Mouse (Mus musculus): ENCODE measurements around the gene Polr3gl.

Gene Polr3gl

GRCm38 (mm10) chr3:96598156-96599068 lies 4.4 kb upstream of the Polr3gl start:
- no peak for DNase-seq (ENCODE audit: low spot score)

- no peak for DNase-seq (ENCODE audit: low spot score)
These were observed 3.5 kb upstream of the Polr3gl start for GRCm38 (mm10) chr3:96597435-96597891.

GRCm38 (mm10) chr3:96596855-96597254 lies 2.9 kb upstream of the Polr3gl start:
- DNase-seq (ENCODE audit: low spot score): no peak

GRCm38 (mm10) chr3:96596228-96596707 lies 2.3 kb upstream of the Polr3gl start, which contains the start of gene Ankrd34a:
Gene Ankrd34a, plus strand, starts transcription at chr3:96596636.
- no peak for DNase-seq (ENCODE audit: low spot score)

GRCm38 (mm10) chr3:96595661-96596060 lies 1.7 kb upstream of the Polr3gl start:
- no peak for DNase-seq (ENCODE audit: low spot score)

GRCm38 (mm10) chr3:96594851-96595250 lies 870 bp upstream of the Polr3gl start:
- DNase-seq (ENCODE audit: low spot score): no peak

- no peak for DNase-seq (ENCODE audit: low spot score)
These were observed 607 bp downstream of the Polr3gl start for GRCm38 (mm10) chr3:96593374-96593773.

- DNase-seq (ENCODE audit: low spot score): no peak
These were observed 3.3 kb downstream of the Polr3gl start for GRCm38 (mm10) chr3:96590657-96591056.

GRCm38 (mm10) chr3:96583386-96583785 lies 10.6 kb downstream of the Polr3gl start:
- no peak for DNase-seq (ENCODE audit: low spot score)

GRCm38 (mm10) chr3:96581771-96582515 lies 12.0 kb downstream of the Polr3gl start:
- DNase-seq (ENCODE audit: low spot score): no peak

- DNase-seq (ENCODE audit: low spot score): no peak
These were observed 12.8 kb downstream of the Polr3gl start for GRCm38 (mm10) chr3:96581141-96581540.

- peak; percentile 87 for DNase-seq (ENCODE audit: low spot score)
These were observed 14.0 kb downstream of the Polr3gl start for GRCm38 (mm10) chr3:96579885-96580454.

GRCm38 (mm10) chr3:96579239-96579750 lies 14.7 kb downstream of the Polr3gl start:
- DNase-seq (ENCODE audit: low spot score): no peak

- DNase-seq (ENCODE audit: low spot score): no peak
These were observed 15.3 kb downstream of the Polr3gl start for GRCm38 (mm10) chr3:96578561-96579238.

GRCm38 (mm10) chr3:96577566-96577965 lies 16.4 kb downstream of the Polr3gl start:
- DNase-seq (ENCODE audit: low spot score): no peak

- DNase-seq (ENCODE audit: low spot score): peak; percentile 81
These were observed 17.1 kb downstream of the Polr3gl start, which contains the start of gene Gm16253 for GRCm38 (mm10) chr3:96576690-96577541. Gene Gm16253, plus strand, starts transcription at chr3:96576984.

- DNase-seq (ENCODE audit: low spot score): no peak
These were observed 17.8 kb downstream of the Polr3gl start for GRCm38 (mm10) chr3:96576005-96576658.

GRCm38 (mm10) chr3:96575272-96575984 lies 18.6 kb downstream of the Polr3gl start:
- DNase-seq (ENCODE audit: low spot score): no peak
